Mouse (Mus musculus): ENCODE data around the gene Me1. TPM values are rescaled to one million over a fixed set of nuclear protein-coding genes. Genes with fewer than 3 reads are reported as not detected.

Gene Me1
- total RNA-seq, 2 experiments from 2014 or later = 61.0 to 63.2 TPM

GRCm38 (mm10) chr9:86554641-86555040 is 141.1 kb downstream of the Me1 start:
- peak in 1 of 2 experiments; percentile 50 for DNase-seq (ENCODE audit: low spot score in 2 of 2)

GRCm38 (mm10) chr9:86553886-86554285 is 141.9 kb downstream of the Me1 start:
- DNase-seq (ENCODE audit: low spot score in 2 of 2) = no peak

- no peak for DNase-seq (ENCODE audit: low spot score in 2 of 2)
Observed at GRCm38 (mm10) chr9:86550717-86551116, 145.0 kb downstream of the Me1 start.

- DNase-seq (ENCODE audit: low spot score in 2 of 2) = no peak
Observed at GRCm38 (mm10) chr9:86549637-86550162, 146.1 kb downstream of the Me1 start.

- no peak for DNase-seq (ENCODE audit: low spot score in 2 of 2)
Observed at GRCm38 (mm10) chr9:86544559-86544958, 151.2 kb downstream of the Me1 start.

- no peak for DNase-seq (ENCODE audit: low spot score in 2 of 2)
Observed at GRCm38 (mm10) chr9:86543451-86543850, 152.3 kb downstream of the Me1 start.

- DNase-seq (ENCODE audit: low spot score in 2 of 2) = no peak
Observed at GRCm38 (mm10) chr9:86534071-86534470, 161.7 kb downstream of the Me1 start.

Other genes starting within 250 kb of the Me1 start
- gene Ube2cbp, start 231.0 kb downstream of the Me1 start, total RNA-seq (2021) = 1 to 10 TPM; 4.5 to 5.4 TPM
- 10 to 100 TPM; 54.2 to 55.6 TPM for gene Dop1a, start 228.8 kb downstream of the Me1 start, total RNA-seq (2021)
- gene Pgm3, start 124.1 kb downstream of the Me1 start, total RNA-seq (2021) = 10 to 100 TPM; 17.6 to 18.1 TPM
- gene Rwdd2a, start 124.0 kb downstream of the Me1 start, total RNA-seq (2021) = 10 to 100 TPM; 27.5 to 30.3 TPM
- 1 to 10 TPM; 4.9 to 5.0 TPM for gene Prss35, start 47.7 kb upstream of the Me1 start, total RNA-seq (2021)
- 100 to 1,000 TPM; 361 to 373 TPM for gene Snap91, start 184.7 kb upstream of the Me1 start, total RNA-seq (2021)